Mouse (Mus musculus): ENCODE results near the gene Sbno1.

Gene Sbno1

DNA sequence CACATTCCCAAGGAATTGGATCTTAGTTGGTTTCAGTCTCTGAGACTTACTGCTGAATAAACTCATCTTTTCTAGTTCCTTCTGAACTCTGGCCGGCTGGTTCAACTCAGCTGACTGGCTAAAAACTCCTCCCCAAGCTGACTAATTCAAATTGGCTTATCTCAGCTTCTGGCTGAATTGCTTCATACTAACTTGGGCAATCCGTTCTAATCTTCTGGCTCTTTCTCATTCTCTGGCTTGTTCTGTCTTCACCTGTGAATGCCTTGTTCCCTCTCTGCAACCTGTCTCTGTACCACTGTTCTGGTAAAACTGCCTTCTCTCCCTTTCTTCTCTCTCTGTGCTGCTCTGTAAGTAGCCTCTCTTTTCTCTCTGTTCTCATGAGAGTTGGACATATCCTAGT lies 16.8 kb upstream of the Sbno1 start:
- DNase-seq, result no peak

GRCm38 (mm10) chr5:124440094-124440701 lies 14.4 kb upstream of the Sbno1 start:
- peak; percentile 74 for DNase-seq

DNA sequence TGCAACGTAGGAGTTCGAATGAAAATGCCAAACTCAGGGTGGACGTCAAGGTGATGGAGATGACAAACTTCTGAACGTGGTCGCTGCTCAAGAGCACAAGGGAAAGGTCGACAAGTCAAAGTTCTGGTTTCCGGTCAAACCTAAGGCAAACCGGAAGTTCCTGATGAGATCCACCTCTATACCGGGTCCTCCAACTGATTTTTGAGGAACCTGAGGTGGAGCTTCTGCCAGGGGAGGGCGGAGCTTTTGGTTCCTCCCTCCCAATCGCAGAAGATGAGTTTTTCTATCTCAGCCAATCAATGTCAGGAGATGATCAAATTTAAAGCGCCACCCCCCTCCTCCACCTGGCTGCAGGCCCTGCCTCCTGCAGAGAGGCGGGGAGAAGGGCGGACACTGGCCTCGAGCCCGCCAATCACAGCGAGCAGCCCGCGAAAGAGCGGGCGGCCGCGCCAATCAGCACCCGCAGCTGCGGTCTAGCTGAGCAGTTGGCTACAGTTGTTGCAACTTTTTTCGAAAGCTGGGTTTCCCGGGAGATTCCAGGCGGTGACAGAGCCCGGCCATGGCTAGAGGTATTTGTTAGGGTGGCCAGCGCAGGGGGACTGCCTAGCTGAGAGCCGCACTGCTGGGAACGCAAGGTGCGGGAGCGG lies 13.8 kb upstream of the Sbno1 start, which contains the start of gene Kmt5a:
Gene Kmt5a (plus strand): TSS at position 484 of the 647 bp plus-strand sequence.
- peak; percentile 96 for DNase-seq

DNA sequence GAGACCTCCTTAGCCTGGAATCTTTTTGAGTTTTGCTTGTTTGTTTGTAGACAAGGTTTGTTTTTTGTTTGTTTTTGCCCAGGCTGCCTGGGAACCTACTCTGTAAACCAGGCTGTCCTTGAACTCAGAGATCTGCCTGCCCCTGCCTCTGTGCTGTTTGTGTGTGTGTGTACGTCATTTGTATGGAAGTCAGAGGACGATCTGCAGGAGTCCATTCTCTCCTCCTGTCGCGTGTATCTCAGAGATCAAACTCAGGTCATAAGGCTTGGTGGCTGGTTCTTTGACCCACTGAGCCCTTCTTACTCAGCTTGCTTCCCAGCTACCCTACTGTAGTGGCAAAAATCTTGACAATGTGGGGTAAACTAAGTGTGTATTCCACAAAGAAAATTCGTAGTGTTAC lies 12.9 kb upstream of the Sbno1 start:
- DNase-seq, result no peak

DNA sequence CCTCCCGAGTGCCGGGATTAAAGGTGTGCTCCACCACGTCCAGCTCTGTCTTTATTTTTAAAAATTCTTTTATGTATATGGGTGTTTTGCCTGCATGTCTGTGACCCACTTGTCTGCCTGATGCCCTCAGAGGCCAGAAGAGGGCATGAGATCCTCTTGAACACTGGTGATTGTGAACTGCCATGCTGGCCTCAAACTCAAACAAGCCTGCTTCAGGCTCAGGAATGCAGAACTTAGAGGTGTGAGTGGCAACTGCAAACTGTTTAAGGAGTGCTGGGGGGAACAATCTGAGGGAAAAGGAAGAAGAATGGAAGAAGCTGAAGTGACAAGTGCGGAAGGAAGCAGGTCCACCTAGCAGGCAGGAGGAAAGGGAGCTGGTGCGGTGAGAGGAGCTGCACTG lies 12.4 kb upstream of the Sbno1 start:
- DNase-seq, result peak; percentile 50

GRCm38 (mm10) chr5:124433048-124433447 lies 7.2 kb upstream of the Sbno1 start:
- DNase-seq, result no peak

DNA sequence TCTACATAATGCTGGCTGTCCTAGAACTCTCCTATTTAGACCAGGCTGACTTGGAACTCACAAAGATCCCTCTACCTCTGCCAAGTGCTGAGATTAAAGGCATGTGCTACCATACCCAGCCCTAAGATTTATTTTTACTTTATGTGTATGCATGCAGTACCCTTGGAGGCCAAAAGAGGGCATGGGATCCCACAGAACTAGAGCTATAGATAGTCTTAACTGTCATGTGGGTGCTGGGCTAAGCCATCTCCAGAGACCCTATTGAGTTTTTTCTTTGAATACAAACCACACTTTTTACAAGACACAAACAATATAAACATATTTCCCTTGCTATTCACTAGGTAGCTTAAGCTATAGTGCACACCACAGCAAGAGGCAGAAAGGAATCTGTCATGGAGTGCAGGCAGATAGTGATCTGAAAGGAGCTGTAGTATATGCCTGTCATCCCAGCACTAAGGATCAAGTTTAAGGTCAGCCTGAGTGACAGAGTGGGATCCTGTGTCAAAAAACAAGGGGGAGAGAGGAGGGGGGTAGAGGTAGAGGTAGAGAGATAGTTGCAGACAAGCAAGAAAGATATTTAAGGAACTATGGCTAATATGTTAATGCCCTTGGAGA lies 6.7 kb upstream of the Sbno1 start:
- peak; percentile 81 for DNase-seq

DNA sequence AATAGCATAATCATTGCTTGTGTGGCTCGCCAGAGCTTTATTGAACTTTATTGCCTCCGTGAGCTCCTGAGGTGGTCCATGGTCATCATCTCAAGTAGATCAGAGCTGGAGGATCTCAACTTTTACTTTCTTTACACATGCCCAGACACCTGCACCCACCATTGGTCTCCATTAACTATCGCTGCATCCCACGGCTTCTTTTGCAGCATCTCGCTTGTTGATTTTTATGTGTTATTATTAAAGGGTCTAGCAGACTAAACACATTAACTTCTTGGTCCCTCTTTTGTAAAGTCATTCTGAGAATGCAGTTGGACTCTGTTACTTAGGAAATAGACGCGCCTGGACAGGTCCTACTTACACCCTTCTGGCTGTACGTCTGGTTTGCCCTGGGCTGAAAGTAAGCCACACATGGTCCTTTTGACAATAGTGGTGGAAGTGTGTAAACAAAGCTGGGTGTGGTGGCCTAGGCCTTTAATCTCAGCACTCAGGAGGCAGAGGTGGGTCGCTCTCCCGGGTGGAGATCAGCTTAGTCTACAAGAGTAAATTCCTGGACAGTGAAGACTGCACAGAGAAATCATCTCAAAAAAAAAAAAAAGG lies 772 bp upstream of the Sbno1 start:
- no peak for DNase-seq

DNA sequence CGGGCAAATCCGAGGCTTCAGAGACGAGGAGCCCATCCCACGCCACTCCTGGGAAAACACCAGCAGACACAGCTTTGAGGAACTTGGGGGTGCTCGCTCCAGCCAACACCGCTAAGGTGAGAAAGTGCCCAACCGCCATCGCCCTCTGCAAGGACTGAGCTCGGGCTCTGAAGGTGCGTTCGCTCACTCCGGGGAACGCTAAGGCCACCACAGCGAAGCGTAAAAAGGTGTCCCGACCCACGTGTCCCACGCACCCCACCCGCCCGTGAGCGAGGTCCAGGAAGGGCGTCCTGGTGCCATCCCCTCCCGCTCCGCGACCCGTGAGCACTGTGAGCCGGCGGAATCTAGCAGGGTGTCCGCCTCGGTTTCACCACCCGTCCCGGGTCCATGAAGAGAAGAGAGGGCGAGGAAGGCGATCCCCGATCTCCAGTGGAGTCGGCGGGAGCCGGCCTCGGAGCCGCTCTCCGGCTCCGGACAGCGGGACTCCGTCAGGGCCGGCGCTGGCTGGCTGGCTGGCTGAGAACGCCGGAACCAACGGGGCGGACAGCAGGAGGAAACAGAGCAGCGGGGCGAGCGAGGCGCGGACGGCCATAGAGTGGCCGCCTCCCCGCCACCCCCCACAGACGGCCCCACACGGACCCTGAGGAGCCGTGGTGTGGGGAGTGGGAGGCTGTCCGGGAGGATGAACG lies 934 bp downstream of the Sbno1 start:
- peak; percentile 57 for DNase-seq

DNA sequence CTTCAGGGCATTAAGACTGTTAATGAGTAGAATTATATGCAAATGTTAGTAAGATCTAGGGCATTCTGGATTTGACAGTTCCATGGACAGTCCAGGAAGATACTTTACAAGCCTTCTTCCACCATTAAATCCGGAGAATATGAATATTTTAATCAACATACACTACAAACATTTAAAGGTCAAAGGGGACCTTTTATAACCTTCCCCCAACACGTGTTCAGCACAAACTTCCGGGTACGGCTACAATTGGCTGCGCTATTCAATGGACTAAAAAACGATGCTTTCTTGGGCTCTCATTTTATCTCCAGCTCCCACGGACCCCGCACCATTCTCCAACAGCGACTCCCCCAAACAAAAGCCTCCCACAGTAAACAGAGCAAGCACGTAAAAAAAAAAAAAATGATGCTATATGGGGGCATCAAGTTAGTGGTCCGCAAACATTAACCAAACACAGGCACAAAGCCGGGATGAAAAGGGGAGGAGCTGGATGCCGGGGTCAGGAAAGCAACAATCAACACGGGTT lies 1.5 kb downstream of the Sbno1 start:
- DNase-seq, result no peak

DNA sequence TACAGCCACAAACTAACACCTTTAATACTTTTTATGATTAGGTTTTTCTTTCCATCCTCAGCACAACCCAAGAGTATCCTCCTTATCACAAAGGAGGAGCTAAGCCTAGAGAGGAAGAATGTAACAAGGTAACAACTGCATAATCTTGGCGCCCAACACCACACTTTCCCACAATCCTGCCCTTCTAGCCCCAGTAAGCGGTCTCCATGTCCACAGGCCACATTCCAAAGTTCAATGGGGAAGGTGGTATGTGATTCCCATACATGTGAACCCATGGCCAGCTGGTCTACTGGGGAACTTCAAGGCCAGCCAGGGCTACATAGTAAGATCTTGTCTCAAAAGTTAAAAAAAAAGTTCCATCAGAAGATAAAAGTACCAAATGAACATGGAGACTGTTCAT lies 4.0 kb downstream of the Sbno1 start:
- DNase-seq, result no peak

DNA sequence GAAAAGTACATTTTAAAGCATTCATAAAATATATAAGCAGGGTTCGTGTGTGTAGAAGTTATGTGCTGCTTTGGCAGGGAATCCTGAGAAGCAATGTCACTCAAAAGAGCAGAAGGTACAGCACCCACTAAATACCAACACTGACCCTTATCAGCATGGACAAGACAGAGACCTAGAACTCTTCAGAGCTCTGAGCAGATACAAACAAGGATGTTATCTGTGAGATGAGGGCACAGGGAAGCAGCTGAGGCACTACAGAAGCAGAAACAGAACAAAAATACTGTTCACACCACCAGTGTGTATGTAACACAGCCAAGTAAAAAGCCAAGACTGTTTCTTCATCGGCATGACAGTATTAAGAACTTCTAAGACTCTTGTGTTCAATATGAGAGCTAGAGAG lies 6.9 kb downstream of the Sbno1 start:
- DNase-seq, result no peak

DNA sequence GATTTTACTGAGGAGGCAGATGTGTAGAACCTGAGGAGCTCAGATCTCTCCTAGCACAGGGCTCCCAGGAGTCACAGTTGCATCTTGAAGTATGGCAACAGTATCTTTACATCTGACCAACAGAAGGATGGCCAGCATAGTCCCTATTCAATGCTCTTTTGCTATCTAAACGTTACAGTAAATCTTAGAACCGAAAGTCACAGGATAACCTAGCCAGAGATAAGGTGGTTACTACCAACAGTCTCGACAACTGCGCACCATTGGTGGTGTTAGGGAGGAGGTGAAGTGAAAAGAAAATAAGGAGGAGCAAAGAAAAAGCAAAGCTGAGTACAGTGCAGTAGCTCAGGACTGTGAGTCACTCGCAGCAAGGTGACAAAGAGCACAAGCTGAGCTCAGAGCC lies 13.6 kb downstream of the Sbno1 start:
- DNase-seq, result no peak

DNA sequence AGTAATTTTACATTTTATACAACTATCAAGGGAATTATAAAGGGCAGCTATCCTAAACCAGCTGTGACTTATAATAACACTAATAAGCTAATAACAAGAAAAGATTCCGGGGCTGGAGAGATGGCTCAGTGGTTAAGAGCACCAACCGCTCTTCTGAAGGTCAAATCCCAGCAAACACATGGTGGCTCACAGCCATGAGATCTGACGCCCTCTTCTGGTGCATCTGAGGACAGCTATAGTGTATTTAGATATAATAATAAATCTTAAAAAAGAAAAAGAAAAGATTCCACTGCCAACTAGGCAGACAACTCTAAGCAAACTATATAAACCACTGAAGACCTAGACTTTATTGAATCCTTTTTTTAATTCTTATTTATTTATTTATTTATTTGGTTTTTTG lies 15.0 kb downstream of the Sbno1 start:
- peak; percentile 14 for DNase-seq

DNA sequence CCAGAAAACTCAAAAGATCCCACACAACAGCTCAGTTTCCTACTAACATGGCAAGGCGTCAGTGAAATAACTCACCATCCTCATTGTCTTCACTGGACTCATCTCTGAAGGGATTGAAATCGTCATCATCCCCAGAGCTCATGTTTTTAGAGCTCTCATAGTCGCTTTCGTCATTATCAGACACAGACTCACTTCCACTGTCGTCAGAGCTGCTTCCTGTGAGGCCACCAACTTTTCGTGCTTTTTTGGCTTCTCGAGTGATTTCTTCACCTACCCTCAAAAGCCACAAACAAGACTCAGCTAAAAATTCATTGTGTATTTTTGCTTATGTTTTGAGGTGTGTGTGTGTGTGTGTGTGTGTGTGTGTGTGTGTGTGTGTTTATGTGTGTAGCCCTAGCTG lies 32.1 kb downstream of the Sbno1 start:
- DNase-seq, result no peak

DNA sequence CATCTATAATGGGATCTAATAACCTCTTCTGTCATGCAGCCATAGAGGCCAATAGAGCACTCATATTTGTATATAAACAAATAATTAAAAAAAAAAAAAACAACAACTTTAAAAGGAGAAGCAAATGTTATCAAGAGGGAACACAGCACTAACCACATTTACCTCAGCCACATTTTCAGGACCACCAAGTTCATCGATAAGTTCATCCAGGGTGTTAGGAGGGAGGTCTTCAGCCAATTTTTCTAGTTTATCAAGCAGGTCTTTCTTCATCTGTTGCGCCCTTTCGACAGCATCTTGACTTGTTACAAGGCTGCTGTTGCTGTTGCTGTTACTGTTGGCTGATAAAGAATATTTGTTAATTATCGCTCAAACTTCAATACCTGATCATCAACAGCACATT lies 33.4 kb downstream of the Sbno1 start:
- no peak for DNase-seq

GRCm38 (mm10) chr5:124387932-124388331 lies 37.9 kb downstream of the Sbno1 start:
- DNase-seq, result no peak

GRCm38 (mm10) chr5:124380121-124380520 lies 45.7 kb downstream of the Sbno1 start:
- no peak for DNase-seq

GRCm38 (mm10) chr5:124377149-124377548 lies 48.7 kb downstream of the Sbno1 start:
- DNase-seq, result no peak

GRCm38 (mm10) chr5:124376401-124376800 lies 49.4 kb downstream of the Sbno1 start:
- DNase-seq, result no peak

DNA sequence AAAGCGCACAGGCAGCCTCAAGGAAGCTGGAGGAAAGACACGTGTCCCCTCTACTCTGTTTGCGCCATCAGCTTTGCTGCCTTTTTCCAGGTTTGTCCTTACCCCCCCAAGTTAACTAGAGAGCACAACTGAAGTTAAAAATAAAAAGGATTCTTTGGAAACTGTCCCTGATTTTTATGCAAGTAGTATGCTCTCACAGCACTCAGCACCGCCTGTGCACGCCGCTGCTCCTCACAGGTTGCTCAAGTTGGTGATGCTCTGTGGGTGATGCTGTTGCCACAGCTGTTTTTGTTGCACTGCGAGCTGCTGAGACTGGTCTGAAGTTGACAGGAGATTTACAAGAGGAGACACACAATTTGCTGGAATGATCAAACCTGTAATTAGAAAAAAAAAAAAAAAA lies 51.5 kb downstream of the Sbno1 start:
- DNase-seq, result no peak

DNA sequence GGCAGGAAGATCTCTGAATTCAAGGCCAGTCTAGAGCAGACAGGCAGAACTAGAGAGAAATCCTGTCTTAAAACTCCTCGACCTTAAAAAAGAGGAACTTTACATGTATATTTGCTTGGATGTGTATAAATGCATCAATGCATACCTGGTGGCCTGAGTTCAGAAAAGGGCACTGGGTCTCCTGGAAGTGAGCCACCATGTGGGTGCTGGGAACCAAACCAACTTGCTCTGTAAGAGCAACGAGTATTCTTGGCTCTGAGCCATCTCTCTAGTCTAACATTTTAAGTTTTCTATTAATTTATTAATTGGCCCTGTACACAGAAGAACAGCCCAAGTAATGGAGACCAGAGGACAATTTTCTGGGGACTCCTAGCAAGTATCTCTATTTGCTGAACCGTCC lies 59.1 kb downstream of the Sbno1 start:
- DNase-seq, result peak; percentile 73

- no peak for DNase-seq
These were observed 60.0 kb downstream of the Sbno1 start for GRCm38 (mm10) chr5:124365754-124366153.
